Mouse (Mus musculus) hindbrain, embryonic 13.5 days (tissue): ENCODE results near the gene Mob3b. TPM values are rescaled to one million over a fixed set of nuclear protein-coding genes. Genes with fewer than 3 reads are reported as not detected.

Experiments
- ATAC-seq: fragments of 200-750 bp; cut with Nextera tagmentation; 2 replicates; pipeline ENCODE4 v1.8.0; 2017; ENCODE audit warnings: moderate TSS enrichment; ENCODE audit not compliant: low FRiP score
- H3K27ac ChIP-seq: fragments of 300-500 bp; sonication (generic); 2 replicates; pipeline ENCODE4 v1.5.1; 2015; ENCODE audit warnings: inconsistent platforms, mild to moderate bottlenecking, moderate library complexity
- H3K27me3 ChIP-seq: fragments of 300-500 bp; sonication (generic); 2 replicates; pipeline ENCODE4 v1.6.1; 2015; ENCODE audit warnings: mild to moderate bottlenecking, inconsistent platforms
- H3K36me3 ChIP-seq: fragments of 300-500 bp; sonication (generic); 2 replicates; pipeline ENCODE4 v1.6.1; 2015; ENCODE audit warnings: mild to moderate bottlenecking, inconsistent platforms
- H3K4me1 ChIP-seq: fragments of 300-500 bp; sonication (generic); replicated peaks from 2 replicates; pipeline ENCODE4 v1.6.1; 2015; ENCODE audit warnings: inconsistent platforms
- H3K4me2 ChIP-seq: fragments of 300-500 bp; sonication (generic); 2 replicates; pipeline ENCODE4 v1.6.1; 2015; ENCODE audit warnings: inconsistent platforms, mild to moderate bottlenecking, moderate library complexity
- H3K4me3 ChIP-seq: fragments of 300-500 bp; sonication (generic); 2 replicates; pipeline ENCODE4 v1.5.1; 2015; ENCODE audit warnings: mild to moderate bottlenecking, inconsistent platforms
- H3K9ac ChIP-seq: fragments of 300-500 bp; sonication (generic); 2 replicates; pipeline ENCODE4 v1.6.1; 2015; ENCODE audit warnings: mild to moderate bottlenecking, inconsistent platforms
- H3K9me3 ChIP-seq: fragments of 300-500 bp; sonication (generic); 2 replicates; pipeline ENCODE4 v1.6.1; 2016; ENCODE audit warnings: inconsistent platforms
- WGBS: fragments of 180-500 bp; shearing (Covaris S2); methylation state at CpG from one replicate; pipeline ENCODE4 v1.1.7; 2015; 5-methylcytosine and 5-hydroxymethylcytosine counted together
- polyA plus RNA-seq: library from polyadenylated mRNA; unstranded; fragments of >200 nt; fragmentation: Nextera tagmentation; extraction: Ambion mirVana; gene quantifications from 2 replicates; pipeline ENCODE4 v1.2.1, GENCODE M21; 2015

The Mob3b gene
- polyA plus RNA-seq, 1 experiment from 2014 or later = 5.0 TPM

- ATAC-seq = no peak
- H3K4me3 ChIP-seq = no peak overlapping the region
- no peak overlapping the region for H3K4me2 ChIP-seq
- H3K4me1 ChIP-seq = peaks cover 22% of the 10 kb centered on the region
- WGBS = 86% methylated on average over 5 of the region's 5 CpGs
- no peaks in the 10 kb centered on the region for H3K27me3 ChIP-seq
- no peaks in the 10 kb centered on the region for H3K36me3 ChIP-seq
- H3K27ac ChIP-seq = no peak overlapping the region
- H3K9ac ChIP-seq = no peak overlapping the region
- no peaks in the 10 kb centered on the region for H3K9me3 ChIP-seq
Observed at GRCm38 (mm10) chr4:35005068-35005769, 152.1 kb downstream of the Mob3b start.

GRCm38 (mm10) chr4:35004473-35004872 lies 152.8 kb downstream of the Mob3b start:
- Histone ChIP-seq H3K27me3 (no peaks in the 10 kb centered on the region), H3K9me3 (no peaks in the 10 kb centered on the region), H3K4me2 (no peak overlapping the region), H3K4me3 (no peak overlapping the region), H3K4me1 (peaks cover 22% of the 10 kb centered on the region), H3K9ac (no peak overlapping the region), H3K27ac (no peak overlapping the region), H3K36me3 (no peaks in the 10 kb centered on the region)
- 88% methylated on average over 8 of the region's 8 CpGs for WGBS
- ATAC-seq = no peak

GRCm38 (mm10) chr4:35003550-35004326 lies 153.5 kb downstream of the Mob3b start:
- H3K9me3 ChIP-seq = no peaks in the 10 kb centered on the region
- ATAC-seq = no peak
- peaks cover 22% of the 10 kb centered on the region for H3K4me1 ChIP-seq
- H3K36me3 ChIP-seq = no peaks in the 10 kb centered on the region
- no peak overlapping the region for H3K4me2 ChIP-seq
- 95% methylated on average over 8 of the region's 8 CpGs for WGBS
- H3K4me3 ChIP-seq = no peak overlapping the region
- H3K27ac ChIP-seq = no peak overlapping the region
- no peak overlapping the region for H3K9ac ChIP-seq
- H3K27me3 ChIP-seq = no peaks in the 10 kb centered on the region

- H3K9me3 ChIP-seq = no peaks in the 10 kb centered on the region
- 87% methylated on average over 7 of the region's 7 CpGs for WGBS
- no peak overlapping the region for H3K4me2 ChIP-seq
- H3K9ac ChIP-seq = no peak overlapping the region
- no peaks in the 10 kb centered on the region for H3K36me3 ChIP-seq
- H3K27me3 ChIP-seq = no peaks in the 10 kb centered on the region
- no peak for ATAC-seq
- peaks cover 27% of the 10 kb centered on the region for H3K4me1 ChIP-seq
- no peak overlapping the region for H3K27ac ChIP-seq
- H3K4me3 ChIP-seq = no peak overlapping the region
Observed at GRCm38 (mm10) chr4:34996616-34997015, 160.7 kb downstream of the Mob3b start.

- Histone ChIP-seq H3K36me3 (no peaks in the 10 kb centered on the region), H3K27me3 (no peaks in the 10 kb centered on the region), H3K4me3 (0 out of 2 replicates have a peak overlapping the region, but pooled peaks have one; percentile 6), H3K4me1 (peaks cover 34% of the 10 kb centered on the region), H3K9me3 (no peaks in the 10 kb centered on the region), H3K9ac (peak overlapping the region; percentile 58; the same call in 1 of the 2 replicates), H3K4me2 (peak overlapping the region; percentile 42), H3K27ac (peak overlapping the region; percentile 79)
- WGBS = 29% methylated on average over 6 of the region's 6 CpGs
- ATAC-seq = 0 out of 2 replicates have a peak, but pooled peaks have one; percentile 25
Observed at GRCm38 (mm10) chr4:34993639-34993975, 163.7 kb downstream of the Mob3b start.

- Histone ChIP-seq H3K4me3 (peak overlapping the region; percentile 6; the same call in 1 of the 2 replicates), H3K36me3 (no peaks in the 10 kb centered on the region), H3K9ac (peak overlapping the region; percentile 58), H3K27ac (peak overlapping the region; percentile 79), H3K27me3 (no peaks in the 10 kb centered on the region), H3K9me3 (no peaks in the 10 kb centered on the region), H3K4me2 (peak overlapping the region; percentile 42), H3K4me1 (peaks cover 34% of the 10 kb centered on the region)
- WGBS = 29% methylated on average over 22 of the region's 22 CpGs
- peak; percentile 74 for ATAC-seq
Observed at GRCm38 (mm10) chr4:34992866-34993638, 164.2 kb downstream of the Mob3b start.

- Histone ChIP-seq H3K4me2 (peak overlapping the region; percentile 42), H3K27ac (peak overlapping the region; percentile 79), H3K27me3 (no peaks in the 10 kb centered on the region), H3K36me3 (no peaks in the 10 kb centered on the region), H3K9ac (0 out of 2 replicates have a peak overlapping the region, but pooled peaks have one; percentile 35), H3K4me3 (no peak overlapping the region), H3K4me1 (peaks cover 34% of the 10 kb centered on the region), H3K9me3 (no peaks in the 10 kb centered on the region)
- 49% methylated on average over 22 of the region's 22 CpGs for WGBS
- peak; percentile 49 for ATAC-seq
Observed at GRCm38 (mm10) chr4:34991891-34992865, 165.1 kb downstream of the Mob3b start.

- Histone ChIP-seq H3K4me3 (no peak overlapping the region), H3K4me2 (no peak overlapping the region), H3K27ac (no peak overlapping the region), H3K9ac (peak overlapping the region; percentile 46; the same call in 1 of the 2 replicates), H3K36me3 (no peaks in the 10 kb centered on the region), H3K9me3 (no peaks in the 10 kb centered on the region), H3K27me3 (no peaks in the 10 kb centered on the region), H3K4me1 (peaks cover 34% of the 10 kb centered on the region)
- WGBS = 44% methylated on average over 10 of the region's 10 CpGs
- ATAC-seq = no peak
Observed at GRCm38 (mm10) chr4:34991116-34991515, 166.2 kb downstream of the Mob3b start.

GRCm38 (mm10) chr4:34990659-34991058 lies 166.6 kb downstream of the Mob3b start:
- H3K27ac ChIP-seq = no peak overlapping the region

GRCm38 (mm10) chr4:34987568-34987967 lies 169.7 kb downstream of the Mob3b start:
- no peak for ATAC-seq
- no peaks in the 10 kb centered on the region for H3K9me3 ChIP-seq
- no peaks in the 10 kb centered on the region for H3K27me3 ChIP-seq
- no peak overlapping the region for H3K4me3 ChIP-seq
- H3K4me1 ChIP-seq = peaks cover 17% of the 10 kb centered on the region
- no peak overlapping the region for H3K27ac ChIP-seq
- WGBS = 95% methylated on average over 4 of the region's 4 CpGs
- H3K9ac ChIP-seq = no peak overlapping the region
- H3K36me3 ChIP-seq = no peaks in the 10 kb centered on the region
- H3K4me2 ChIP-seq = no peak overlapping the region

More at GRCm38 (mm10) chr4:34990659-34991058, 166.6 kb downstream of the Mob3b start:
- no peak overlapping the region for H3K4me2 ChIP-seq
- no peaks in the 10 kb centered on the region for H3K36me3 ChIP-seq
- ATAC-seq = no peak
- H3K27me3 ChIP-seq = no peaks in the 10 kb centered on the region
- no peak overlapping the region for H3K4me3 ChIP-seq
- WGBS = 83% methylated on average over 9 of the region's 9 CpGs
- no peak overlapping the region for H3K9ac ChIP-seq
- peaks cover 34% of the 10 kb centered on the region for H3K4me1 ChIP-seq
- no peaks in the 10 kb centered on the region for H3K9me3 ChIP-seq

GRCm38 (mm10) chr4:34987109-34987508 lies 170.2 kb downstream of the Mob3b start:
- H3K27ac ChIP-seq = no peak overlapping the region
- ATAC-seq = no peak
- H3K36me3 ChIP-seq = no peaks in the 10 kb centered on the region
- H3K9me3 ChIP-seq = no peaks in the 10 kb centered on the region
- no peak overlapping the region for H3K4me2 ChIP-seq
- peaks cover 12% of the 10 kb centered on the region for H3K4me1 ChIP-seq
- 92% methylated on average over 12 of the region's 12 CpGs for WGBS
- no peak overlapping the region for H3K4me3 ChIP-seq
- no peaks in the 10 kb centered on the region for H3K27me3 ChIP-seq
- no peak overlapping the region for H3K9ac ChIP-seq
